Mouse (Mus musculus) c-Kit-negative CD71-positive TER-119-positive erythroid progenitor cells, embryonic 14.5 days (primary cell): ENCODE measurements at regions not wholly inside any gene's neighbourhood (a gene's known extent, or its start where the extent isn't known, plus 50 kb on each side); places are given as distances from the start of the nearest gene placed in this dataset.

Experiments
- DNase-seq: peaks from one replicate; pipeline ENCODE4 v3.0.0-alpha.2; 2013; ENCODE audit warnings: low read depth, low spot score

DNA sequence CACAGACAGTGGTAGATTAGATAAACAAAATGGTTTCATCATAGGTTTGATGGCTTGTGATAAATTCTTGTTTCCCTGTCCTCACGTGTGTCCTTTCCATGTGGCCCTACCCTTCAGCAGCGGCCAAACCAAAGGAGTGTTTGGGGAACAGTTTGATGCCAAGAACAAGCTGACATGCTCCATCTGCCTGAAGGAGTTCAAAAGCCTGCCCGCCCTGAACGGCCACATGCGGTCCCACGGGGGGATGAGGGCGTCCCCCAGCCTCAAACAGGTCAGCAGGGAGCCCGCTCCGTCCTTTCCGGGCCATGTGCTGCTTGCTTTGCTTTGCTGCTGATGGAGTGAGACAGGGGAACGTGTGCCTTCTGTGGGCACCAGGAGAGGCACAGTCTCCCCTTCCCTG, 51.0 kb upstream of the Mrps10 start:
- DNase-seq: no peak

- no peak for DNase-seq
Measured at GRCm38 (mm10) chr17:47313162-47313561, 55.5 kb upstream of the Mrps10 start.

- no peak for DNase-seq
Measured at GRCm38 (mm10) chr17:47311272-47311671, 57.4 kb upstream of the Mrps10 start.

DNA sequence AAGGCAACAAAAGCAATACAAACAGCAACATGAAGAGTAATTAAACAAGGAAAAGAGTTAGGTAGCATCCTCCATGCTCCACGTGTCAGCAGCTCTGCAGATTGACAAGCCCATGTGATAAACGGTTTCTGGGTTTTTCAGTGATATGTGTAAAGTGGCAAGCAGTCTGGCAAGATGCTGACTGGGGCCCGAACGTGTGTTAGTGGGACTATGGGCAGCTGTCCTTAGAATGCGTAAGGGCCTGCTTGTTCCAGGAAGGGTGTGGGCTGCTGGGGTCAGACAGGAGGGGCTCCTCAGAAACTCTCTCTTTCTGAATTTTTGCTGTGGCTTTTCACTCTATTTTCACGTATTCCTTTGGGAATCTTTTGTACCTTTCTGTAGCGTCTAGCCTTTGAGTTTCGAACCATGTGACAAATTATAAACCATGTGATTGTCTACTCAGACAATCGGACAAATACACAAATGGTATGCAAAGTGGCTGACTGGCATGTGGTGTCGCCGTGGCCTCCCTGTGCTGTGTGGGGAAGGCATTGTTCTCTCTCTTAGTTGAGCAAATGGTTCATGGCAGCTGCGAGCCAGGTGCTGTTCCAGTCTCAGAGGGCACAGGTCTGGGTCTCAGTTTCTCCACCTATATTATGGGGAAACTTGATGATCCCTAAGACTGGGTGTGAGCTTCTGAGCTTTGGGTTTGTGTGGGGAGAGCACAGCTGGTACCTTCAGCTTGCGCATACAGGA, 62.5 kb upstream of the Mrps10 start:
- no peak for DNase-seq

GRCm38 (mm10) chr17:47304463-47305199, 64.1 kb upstream of the Mrps10 start:
- no peak for DNase-seq

- no peak for DNase-seq
Measured at GRCm38 (mm10) chr17:47303600-47303999, 65.1 kb upstream of the Mrps10 start.

DNA sequence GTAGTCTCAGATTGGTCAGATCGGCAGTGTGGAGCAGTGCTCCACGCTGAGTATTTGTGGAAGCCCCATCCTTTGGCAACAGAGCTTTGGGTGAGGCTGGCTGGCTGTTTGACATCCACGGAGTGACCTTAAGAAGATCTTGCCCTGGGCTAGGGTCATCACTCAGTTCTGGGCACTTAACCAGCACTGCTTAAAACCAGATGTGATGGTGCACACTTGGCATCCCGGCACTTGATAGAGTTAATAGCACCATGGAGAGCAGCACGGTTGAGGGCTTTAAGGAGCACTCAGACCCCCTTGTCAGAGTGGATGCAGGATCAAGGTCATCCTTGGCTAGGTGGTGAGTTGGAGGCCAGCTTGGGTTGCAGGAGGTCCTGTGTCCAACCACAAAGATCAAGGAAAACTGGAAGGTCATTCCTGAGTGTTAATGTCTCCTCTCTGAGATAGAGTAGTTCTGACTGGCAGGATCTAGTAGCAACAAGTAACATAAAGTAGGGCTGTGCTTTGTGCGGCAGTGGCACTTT, 70.2 kb upstream of the Mrps10 start:
- no peak for DNase-seq

DNA sequence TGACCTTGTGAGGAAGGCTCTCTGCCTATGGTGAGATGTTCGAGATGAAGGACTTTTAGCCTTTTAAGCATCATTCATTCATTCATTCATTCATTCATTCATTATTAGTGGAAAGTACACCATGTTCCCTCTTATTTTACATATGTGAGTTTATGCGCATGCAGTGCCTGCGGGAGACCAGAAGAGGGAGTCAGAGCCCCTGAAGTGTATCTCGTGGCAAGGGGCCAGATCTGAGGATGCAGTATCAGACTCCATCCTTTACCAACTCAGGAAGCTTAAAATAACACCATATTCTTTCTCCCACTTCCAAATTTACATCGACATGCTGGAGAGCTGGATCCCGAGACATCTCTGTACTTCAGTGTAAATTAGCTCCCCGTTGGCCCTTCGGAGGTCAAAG, 70.7 kb upstream of the Mrps10 start:
- DNase-seq: no peak

DNA sequence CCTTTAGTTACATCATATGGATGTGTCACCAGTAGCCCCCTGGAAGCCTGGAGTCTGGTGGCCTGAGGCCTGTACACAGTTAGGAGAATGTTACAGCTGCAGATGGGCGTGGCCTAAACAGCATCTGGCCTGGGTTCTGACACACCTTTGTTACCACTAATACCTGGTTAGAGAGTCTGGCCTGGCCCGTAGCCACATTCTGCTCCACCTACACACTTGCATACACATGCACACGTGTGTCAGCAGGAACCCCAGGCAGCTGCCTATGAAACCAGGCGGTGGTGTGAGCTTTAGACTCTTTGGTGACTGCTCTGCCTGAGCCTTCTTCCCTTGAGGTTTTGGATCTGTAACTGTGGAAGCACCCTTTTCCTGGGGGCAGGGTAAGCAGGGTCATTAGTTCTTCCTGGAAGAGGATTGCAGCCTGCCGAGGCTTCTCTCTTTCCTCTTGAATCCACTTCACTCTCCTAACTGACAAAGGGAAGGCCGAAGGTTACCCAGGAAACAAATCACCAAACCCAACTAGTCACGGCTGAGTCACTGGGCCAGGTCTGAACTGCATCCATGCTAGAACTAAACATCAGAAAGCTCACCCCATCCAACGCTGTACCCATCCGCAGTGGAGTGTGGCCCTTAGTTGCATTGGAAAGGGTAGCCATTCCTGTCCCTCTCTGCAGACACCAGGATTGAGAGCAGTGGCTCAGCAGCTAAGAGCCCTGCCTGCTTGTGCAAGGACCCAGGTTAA, 71.8 kb upstream of the Mrps10 start:
- no peak for DNase-seq

- no peak for DNase-seq
Measured at GRCm38 (mm10) chr17:47295315-47296011, 73.2 kb upstream of the Mrps10 start.

DNA sequence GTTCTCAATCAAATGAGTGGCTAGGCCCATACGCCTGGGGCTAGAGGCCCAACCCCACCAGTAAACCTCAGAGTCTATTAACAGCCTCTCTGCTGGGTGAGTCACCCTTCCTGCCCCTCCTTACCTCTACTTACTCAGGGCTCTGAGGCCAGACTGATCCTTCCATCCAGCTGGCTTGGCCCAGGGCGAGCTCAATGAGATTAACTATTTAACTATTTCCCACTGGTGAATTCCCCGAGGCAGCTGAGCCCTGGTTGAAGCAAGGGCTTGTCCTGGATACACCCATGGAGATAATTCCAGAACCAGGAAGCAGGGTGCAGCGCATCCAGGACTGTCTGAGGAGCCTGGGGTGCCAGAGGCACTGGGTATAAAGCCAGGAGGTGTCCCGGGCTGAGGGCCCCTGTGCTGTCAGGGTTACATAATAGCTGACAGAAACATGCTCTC, 74.6 kb upstream of the Mrps10 start:
- DNase-seq: no peak

DNA sequence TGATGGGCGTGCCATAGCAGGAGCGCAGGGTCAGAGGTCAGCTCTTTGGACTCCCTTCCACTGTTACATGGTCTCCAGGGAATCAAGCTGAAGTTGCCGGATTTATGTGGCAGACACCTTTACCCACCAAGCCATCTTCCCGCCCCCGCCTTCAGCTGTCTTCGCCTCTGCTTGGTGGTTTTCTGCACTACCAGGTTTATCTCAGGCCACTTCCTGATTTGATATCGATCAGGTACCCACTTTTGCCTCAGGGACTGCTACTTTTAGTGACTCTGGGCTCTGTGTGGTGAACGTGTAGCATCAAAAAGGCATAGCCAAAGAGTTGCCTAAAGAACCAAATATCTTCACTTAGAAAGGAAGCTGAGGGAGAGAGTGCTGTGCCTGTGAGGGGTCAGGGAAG, 75.5 kb upstream of the Mrps10 start:
- DNase-seq: no peak

- no peak for DNase-seq
Measured at GRCm38 (mm10) chr17:47291558-47291957, 77.1 kb upstream of the Mrps10 start.

- DNase-seq: no peak
Measured at GRCm38 (mm10) chr17:47285616-47286015, 83.1 kb upstream of the Mrps10 start.

- DNase-seq: no peak
Measured at GRCm38 (mm10) chr17:47284236-47284635, 84.5 kb upstream of the Mrps10 start.

- no peak for DNase-seq
Measured at GRCm38 (mm10) chr17:47283158-47283557, 85.5 kb upstream of the Mrps10 start.

- DNase-seq: no peak
Measured at GRCm38 (mm10) chr17:47282476-47282875, 86.2 kb upstream of the Mrps10 start.

DNA sequence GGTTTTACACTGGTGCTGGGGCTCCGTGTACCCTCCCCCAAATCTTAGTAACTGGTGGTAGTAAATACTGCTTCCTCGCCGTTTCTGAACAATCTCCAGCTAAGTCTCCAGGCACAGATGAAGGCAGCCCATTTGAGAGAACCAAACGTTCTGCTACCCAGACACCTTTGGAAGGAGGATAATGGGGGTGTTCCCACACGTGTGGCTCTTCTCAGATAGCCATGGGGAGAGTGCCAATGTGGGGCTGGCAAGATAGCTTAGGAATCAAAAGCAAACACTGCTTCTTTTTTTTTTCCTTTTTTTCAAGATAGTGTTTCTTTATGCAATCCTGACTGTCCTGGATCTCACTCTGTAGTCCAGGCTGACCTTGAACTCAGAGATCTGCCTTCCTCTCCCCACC, 90.8 kb upstream of the Mrps10 start:
- no peak for DNase-seq

- DNase-seq: no peak
Measured at GRCm38 (mm10) chr17:47276639-47277038, 92.0 kb upstream of the Mrps10 start.

DNA sequence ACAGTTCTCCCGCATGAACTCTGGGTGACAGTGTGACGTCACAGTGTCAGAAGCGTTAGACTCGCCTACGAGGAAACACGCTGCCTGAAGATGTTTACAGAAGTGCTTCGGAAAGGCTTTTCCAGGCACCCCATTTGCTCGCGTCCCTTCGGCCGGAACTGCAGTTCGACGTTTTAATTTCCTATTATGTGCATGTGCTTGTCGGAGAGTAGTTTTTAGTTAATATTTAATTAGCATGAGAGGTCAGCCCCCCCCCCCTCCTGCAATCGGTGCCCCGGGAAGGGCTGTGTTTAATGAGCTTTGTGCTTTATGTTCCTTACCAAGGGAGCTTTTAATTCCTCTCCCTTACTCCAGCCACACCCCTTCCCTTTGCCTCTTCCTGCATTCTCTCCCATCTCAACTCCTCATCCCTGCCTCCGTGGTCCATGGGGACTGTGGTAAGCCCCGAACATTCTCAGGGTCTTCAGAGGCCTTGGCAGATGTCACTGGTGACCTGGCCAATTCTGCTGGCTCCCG, 92.8 kb upstream of the Mrps10 start:
- DNase-seq: no peak

DNA sequence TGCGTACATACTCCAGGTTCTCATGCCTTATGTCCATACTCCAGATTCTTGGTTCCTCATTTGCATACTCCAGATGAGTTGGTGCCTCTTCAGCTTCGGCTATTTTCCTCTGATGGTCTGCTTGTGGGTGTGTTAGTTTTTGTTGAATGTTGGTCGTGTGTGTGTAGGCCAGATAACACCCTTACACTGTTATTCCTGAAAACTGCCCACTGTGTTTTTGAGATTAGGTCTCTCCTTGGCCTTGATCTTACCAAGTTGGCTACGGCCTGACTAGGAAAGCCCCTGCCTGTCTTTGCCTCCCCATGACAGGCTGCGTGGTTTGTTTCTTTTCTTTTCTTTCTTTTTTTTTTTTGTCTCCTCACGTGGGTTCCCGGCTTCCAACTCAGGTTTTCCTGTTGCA, 95.4 kb upstream of the Mrps10 start:
- DNase-seq: peak; percentile 9
